Mouse (Mus musculus): Measurements from ENCODE around the gene Mettl7b. TPM values are rescaled to one million over a fixed set of nuclear protein-coding genes. Genes with fewer than 3 reads are reported as not detected.
A peak's percentile ranks its signal among the peaks of the same experiment; 100 is the strongest.

The Mettl7b gene
- total RNA-seq, 2 experiments from 2014 or later: 5.4 to 10.0 TPM

DNA sequence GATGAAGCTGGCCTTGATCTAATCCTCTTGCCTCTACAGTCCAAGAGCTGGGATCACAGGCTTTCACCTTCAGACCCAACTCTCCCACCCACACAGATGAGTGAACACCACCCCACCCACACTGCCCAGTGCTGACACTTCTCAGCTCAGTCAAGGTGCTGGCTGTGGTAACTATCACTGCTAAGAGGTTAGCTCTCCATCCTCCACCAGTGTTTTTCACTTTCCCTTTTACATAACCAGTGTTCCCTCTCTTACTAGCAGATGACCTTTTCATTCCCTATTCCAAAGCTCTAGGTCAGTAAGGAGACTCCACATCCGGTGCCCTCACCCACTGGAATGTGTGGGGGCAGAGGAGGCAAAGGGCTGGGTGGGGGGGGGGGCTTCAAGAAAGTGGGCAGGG, 39.5 kb downstream of the Mettl7b start:
- DNase-seq (ENCODE audit: low spot score in 2 of 2): no peak

DNA sequence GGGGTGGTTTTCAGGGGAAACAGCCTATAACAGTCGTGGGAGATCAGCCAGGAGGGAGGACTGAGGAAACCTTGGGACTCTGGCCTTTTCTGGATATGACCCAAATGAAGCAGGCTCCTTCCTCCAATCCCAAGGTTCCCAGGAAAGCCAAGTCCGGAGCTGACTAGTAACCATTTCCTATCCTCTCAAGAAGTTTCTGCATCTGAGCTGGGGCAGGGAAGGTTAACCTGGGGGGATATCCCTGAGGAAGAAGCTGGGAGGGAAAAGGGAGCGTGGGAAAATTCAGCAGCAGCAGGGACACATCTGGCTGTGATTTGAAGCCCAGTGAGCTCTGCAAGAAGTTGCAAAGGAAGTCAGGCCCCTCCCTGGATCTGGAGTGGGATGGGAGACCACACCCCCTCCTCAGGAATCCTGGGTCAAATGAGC, 40.0 kb downstream of the Mettl7b start:
- no peak for DNase-seq (ENCODE audit: low spot score in 2 of 2)

DNA sequence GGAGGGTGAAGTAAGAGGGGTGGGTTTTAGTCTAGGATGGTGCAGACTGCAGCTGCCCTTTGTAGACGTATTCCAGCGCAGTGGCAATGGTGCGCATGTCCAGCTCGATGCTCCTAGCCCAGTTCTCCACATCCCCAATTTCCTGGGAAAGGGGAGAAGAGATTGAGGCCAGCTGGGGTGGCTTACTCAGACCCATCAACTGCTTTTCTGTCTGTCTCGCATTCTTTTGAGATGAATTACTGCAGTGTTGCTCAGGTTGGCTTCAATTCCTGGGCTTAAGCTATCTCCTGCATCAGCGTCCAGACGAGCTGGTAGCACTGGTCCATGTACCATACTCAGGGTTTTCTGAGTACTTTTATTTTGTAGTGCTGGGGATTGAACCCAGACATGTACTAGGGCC, 40.8 kb downstream of the Mettl7b start:
- no peak for DNase-seq (ENCODE audit: low spot score in 2 of 2)

DNA sequence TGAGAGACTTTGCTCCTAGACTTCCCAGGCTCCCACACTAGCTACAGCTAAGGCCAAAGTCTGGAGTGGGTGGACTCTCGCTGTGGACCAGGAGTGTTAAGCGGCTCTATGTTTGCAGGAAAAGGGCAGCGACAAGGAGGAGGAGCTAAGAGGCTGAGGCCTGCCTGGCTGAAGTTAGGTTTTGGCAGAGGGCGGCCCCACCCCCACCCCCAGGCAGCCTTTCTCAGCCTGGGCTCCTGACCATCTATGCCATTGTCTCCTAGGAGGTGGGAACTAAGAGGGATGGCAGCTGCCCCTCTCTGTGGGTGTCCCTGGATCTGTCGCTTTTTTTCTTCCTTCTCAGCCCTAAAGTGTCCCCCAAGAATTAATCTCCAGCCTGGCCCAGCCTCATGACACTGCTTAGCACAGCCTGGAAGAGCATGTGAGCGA, 41.6 kb downstream of the Mettl7b start:
- DNase-seq (ENCODE audit: low spot score in 2 of 2): no peak

DNA sequence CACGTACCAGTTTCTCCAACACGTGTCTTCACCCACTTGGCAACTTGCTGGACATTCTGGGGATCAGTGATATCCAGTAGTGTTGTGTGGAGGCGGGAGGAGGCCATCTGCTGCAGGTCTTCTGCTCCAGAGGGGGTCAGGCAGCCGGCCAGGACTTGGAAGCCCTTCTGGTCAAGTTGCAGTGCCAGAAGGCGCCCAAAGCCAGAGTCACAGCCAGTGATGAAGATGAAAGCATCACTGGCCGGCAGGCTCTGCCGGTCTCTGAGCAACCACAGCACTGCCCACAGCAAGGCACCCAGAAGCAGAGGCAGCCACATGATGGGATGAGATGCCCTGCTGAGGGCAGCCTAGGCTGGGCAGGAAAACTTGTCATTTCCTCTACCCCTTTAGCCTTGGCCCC, 42.5 kb downstream of the Mettl7b start:
- no peak for DNase-seq (ENCODE audit: low spot score in 2 of 2)

DNA sequence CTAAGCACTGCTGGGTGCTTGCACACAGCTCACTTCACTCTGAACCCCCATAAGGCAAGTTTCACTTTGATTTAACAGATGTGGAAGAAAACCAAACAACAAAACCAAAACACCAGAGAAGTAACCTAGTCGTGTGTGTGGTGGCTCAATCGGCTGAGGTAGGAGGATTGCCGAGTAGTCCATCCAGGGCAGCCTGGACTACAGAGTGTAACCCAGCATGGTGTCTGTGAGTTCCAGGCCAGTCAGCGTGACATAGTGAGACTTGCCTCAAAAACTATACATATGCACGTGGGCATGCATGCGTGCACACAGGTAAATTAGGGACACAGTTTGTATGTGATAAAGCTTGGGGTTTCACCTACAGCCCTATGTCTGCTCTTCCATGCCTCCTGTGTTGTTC, 43.4 kb downstream of the Mettl7b start:
- DNase-seq (ENCODE audit: low spot score in 2 of 2): no peak

DNA sequence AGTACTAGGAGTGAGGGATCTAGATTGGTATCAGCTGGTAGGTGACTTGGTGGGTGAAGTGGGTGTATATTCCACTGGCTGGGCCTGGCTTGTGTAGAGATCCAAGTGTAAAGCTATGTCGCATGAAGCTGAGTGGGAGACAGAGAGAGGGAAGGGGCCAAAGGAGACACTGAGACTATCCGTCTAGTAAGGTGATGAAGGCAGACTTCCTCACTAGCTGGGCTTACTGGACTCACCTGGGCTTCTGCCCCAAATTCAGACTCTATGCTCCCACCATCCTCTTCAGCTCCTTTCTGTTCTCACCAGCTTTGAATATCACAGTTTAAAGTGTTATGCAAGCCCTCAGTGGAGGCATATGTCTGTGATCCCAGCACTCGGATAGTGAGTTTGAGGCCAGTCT, 44.1 kb downstream of the Mettl7b start:
- no peak for DNase-seq (ENCODE audit: low spot score in 2 of 2)

DNA sequence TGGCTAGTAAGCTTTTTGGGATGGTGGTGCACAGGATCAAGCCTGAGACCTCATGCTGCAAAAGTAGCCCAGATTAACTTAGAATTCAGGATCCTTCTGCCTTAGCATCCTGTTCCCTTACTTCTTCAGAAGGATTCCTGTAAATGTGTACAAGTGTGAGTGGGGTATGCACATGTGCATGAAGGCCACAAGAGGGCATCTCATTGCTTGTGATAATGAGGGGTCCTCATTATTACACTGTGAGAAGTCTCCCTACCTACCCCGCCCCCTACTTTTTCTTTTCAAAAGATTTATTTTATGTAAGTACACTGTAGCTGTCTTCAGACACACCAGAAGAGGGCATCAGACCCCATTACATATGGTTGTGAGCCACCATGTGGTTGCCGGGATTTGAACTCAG, 45.2 kb downstream of the Mettl7b start:
- no peak for DNase-seq (ENCODE audit: low spot score in 2 of 2)

DNA sequence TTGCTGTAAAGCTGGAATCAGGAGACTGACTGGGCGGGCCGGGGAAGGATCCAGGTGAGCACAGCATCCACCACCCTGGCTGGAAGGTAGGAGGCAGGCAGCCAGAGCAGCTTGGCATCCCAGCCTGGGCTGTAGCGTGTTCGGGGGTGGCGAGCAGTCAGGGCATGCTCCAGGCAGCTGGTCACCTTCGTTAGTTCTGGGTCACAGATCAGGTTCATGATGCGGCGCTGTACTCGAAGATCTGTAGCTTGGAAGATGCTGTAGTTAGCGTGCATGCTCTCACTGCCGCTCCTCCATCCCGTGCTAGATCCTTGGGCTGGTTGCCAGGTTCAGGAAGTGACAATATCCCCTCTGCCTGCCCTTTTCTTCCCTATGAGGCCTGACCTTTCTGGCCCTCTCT, 47.1 kb downstream of the Mettl7b start:
- DNase-seq (ENCODE audit: low spot score in 2 of 2): no peak

DNA sequence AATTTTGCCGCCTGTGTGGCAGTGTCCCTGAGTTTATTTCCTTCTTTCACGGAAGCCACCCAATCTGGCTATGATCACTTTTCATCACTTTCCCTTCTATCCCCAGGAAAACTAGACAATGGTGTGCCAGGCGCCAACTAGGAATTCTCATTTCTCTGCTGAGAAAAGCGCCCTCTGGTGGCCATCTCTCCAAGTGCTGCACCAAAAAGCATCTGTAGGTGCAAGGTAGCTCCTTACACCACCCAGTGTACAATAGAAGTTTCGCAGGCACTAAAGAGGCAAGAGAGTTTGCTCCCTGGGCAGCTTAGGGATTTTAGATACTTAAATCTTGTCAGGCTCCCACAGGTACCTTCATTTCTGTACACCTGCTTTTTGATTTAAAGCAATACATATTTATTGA, 47.6 kb downstream of the Mettl7b start:
- peak; percentile 74 to 82 for DNase-seq (ENCODE audit: low spot score in 2 of 2)

DNA sequence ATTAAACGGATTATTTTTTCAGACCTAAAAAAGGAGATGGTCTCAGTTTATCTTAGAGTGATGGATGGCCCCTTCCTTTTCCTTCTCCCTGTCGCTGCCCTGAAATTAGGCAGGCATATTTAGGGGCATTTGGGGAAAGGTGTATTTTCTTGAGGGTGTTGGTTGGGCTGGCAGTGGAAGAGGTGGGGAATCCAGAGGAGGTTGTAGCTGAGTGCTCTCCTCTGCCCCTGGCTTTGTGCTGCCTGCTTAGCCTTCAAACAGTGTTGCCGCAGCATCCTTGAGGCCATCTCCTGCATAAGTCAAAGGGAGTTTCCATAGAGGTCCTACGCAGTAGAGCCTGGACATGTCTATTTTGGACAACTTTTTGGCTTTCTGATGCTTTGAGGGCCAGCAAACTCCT, 48.0 kb downstream of the Mettl7b start:
- no peak for DNase-seq (ENCODE audit: low spot score in 2 of 2)

DNA sequence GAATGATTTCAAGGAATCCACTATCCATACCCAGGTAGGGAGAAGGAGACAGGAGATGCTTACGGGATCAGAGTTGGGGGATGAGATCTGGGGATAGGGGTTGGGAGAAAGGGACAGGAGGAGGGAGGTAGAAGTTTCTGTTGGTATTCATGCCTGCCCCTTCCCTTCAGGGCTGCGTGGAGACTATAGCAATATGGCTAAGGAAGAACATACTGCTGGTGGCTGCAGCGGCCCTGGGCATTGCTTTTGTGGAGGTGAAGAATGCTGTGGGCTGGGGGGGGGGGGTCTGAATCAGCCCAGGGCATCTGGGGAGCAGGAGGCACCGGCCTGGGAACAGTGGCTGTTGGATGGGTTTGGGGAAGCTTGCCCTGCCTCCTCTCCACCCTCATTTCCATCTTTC, 48.5 kb downstream of the Mettl7b start:
- DNase-seq (ENCODE audit: low spot score in 2 of 2): no peak

DNA sequence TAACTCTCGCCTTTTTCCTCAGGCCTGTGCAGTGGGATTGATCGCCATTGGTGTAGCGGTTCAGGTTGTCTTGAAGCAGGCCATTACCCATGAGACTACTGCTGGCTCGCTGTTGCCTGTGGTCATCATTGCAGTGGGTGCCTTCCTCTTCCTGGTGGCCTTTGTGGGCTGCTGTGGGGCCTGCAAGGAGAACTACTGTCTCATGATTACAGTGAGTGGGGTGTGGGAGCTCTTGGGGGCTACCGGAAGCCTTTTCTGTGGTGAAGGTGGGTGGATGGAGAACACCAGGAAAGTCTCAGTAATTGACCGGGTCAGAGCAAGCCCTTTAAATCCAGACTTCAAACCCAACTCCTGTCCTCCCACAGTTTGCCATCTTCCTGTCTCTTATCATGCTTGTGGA, 49.4 kb downstream of the Mettl7b start:
- DNase-seq (ENCODE audit: low spot score in 2 of 2): no peak

DNA sequence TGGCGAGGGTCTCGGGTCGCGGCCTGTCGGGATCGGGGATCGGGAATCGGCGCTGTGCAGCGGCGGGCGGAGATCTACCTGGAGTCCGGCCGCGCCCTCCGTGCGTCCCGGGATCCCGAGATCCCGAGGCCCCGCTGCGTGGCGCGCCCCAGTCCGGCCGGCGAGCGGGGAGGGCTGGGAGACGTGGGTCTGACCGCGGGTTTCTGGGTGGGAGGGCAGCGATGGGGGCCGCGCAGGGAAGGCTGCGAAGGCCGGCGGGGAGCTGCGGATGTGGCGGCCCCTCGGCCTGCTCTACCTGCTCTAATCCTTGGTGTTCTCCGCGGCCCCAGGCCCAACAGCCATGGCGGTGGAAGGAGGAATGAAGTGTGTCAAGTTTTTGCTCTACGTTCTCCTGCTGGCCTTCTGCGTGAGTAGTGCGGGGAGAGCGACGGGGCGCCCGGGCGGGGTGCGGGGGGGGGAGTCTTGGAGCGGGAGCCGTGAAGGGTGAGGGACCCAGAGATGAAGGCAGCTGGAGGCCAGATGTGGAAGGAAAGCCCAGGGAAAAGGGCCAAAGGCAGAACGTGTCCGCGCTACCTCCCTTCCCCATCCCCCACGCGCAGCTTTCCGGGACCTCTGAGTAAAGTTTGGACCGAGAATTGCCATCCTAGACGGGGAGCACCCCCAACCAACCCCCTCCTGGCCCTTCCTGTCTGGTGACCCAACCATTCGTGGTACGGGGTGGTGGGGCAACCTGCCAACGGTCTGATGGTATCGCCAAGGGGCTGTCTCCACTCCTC, 50.5 kb downstream of the Mettl7b start:
- no peak for DNase-seq (ENCODE audit: low spot score in 2 of 2)

DNA sequence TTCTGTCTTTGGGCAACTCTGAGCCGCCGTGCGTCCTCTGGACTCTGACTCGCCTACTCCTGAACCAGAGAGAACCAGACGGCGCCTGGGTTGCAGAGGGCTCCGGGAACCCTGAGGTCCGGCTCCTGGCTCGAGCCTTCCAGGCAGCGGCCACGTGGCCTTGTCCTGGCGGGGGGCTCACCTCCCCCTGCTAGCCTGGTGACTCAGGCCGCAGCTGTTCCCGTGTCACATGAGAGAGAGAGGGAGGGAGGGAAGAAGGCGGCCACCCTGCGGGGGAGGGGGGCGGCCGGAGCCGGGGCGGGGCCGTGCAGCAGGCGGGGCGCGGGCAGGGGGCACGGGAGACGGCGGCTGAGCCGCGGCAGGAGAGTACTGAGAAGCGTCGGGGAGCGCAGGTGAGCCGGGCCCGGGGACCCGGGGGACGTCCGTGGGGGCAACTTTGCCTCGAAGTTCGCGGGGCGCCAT, 51.2 kb downstream of the Mettl7b start:
- DNase-seq (ENCODE audit: low spot score in 2 of 2): peak; percentile 63 to 80

DNA sequence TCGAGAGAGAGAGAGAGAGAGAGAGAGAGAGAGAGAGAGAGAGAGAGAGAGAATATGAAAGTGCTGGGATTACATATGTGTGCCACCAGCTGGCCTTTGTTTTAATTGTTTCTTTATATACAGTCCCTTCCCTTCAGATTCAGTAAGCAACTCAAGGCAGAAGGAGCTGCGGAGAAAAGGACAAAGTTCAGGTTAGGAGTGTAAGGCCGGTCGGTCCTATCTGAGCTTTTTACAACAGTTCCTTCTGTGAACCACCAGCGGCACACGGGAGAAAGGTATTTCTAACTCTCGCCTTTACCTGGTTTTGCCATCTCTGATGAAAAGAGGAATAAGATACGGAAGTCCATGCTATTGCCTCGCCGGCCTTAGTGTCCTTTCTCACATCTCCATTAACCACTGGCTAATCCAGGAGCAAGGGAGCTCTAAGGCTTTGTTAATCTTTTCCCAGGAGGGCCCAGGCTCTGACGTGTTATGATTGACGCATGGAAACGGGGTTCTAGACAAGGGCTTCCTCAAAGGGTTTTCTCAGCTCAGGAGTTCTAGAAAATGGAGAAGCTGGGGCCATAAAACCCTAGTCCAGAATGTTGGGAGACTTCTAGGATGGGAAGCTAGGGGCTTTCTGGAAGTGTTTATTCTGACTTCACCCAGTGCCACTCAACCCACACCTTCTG, 51.9 kb downstream of the Mettl7b start:
- no peak for DNase-seq (ENCODE audit: low spot score in 2 of 2)

Other genes starting within 250 kb of the Mettl7b start
- gene Dgka, start 216.1 kb downstream of the Mettl7b start, total RNA-seq (2021): 10 to 100 TPM; 10.9 to 11.8 TPM
- gene Pym1, start 213.1 kb downstream of the Mettl7b start, total RNA-seq (2021): 10 to 100 TPM; 39.7 to 40.1 TPM
- 10 to 100 TPM; 23.8 to 29.2 TPM for gene Mmp19, start 170.1 kb downstream of the Mettl7b start, total RNA-seq (2021)
- gene Dnajc14, start 156.9 kb downstream of the Mettl7b start, total RNA-seq (2021): 10 to 100 TPM; 76.6 to 80.8 TPM
- gene Tmem198b, start 156.6 kb downstream of the Mettl7b start, total RNA-seq (2021): 10 to 100 TPM; 18.0 to 19.5 TPM
- 10 to 100 TPM; 52.2 to 64.4 TPM for gene Sarnp, start 143.7 kb downstream of the Mettl7b start, total RNA-seq (2021)
- 10 to 100 TPM; 31.6 to 32.4 TPM for gene Ormdl2, start 139.3 kb downstream of the Mettl7b start, total RNA-seq (2021)
- gene Gdf11, start 69.3 kb downstream of the Mettl7b start, total RNA-seq (2021): 1 to 10 TPM; 5.1 to 8.9 TPM
- 100 to 1,000 TPM; 304 to 317 TPM for gene Cd63, start 60.0 kb downstream of the Mettl7b start, total RNA-seq (2021)
- gene Rdh5, start 38.1 kb downstream of the Mettl7b start, total RNA-seq (2021): 10 to 100 TPM; 13.5 to 24.2 TPM
- 100 to 1,000 TPM; 158 to 168 TPM for gene Bloc1s1, start 37.0 kb downstream of the Mettl7b start, total RNA-seq (2021)
- gene Itga7, start 27.2 kb downstream of the Mettl7b start, total RNA-seq (2021): 10 to 100 TPM; 13.9 to 17.2 TPM
- not detected for gene Olfr9, start 28.4 kb upstream of the Mettl7b start, total RNA-seq (2021)
- gene Olfr763, start 49.8 kb upstream of the Mettl7b start, total RNA-seq (2021): not detected
- gene Olfr764-ps1, start 78.9 kb upstream of the Mettl7b start, total RNA-seq (2021): not detected
- not detected for gene Olfr765, start 89.0 kb upstream of the Mettl7b start, total RNA-seq (2021)
- not detected for gene Olfr766-ps1, start 108.0 kb upstream of the Mettl7b start, total RNA-seq (2021)
- not detected for gene Olfr767, start 121.9 kb upstream of the Mettl7b start, total RNA-seq (2021)
- gene Olfr768, start 138.4 kb upstream of the Mettl7b start, total RNA-seq (2021): not detected
- not detected for gene Olfr769, start 156.9 kb upstream of the Mettl7b start, total RNA-seq (2021)
- gene Olfr770, start 178.0 kb upstream of the Mettl7b start, total RNA-seq (2021): not detected
- gene Olfr771, start 203.8 kb upstream of the Mettl7b start, total RNA-seq (2021): not detected
- not detected for gene Olfr772, start 216.9 kb upstream of the Mettl7b start, total RNA-seq (2021)
- gene Olfr773, start 226.4 kb upstream of the Mettl7b start, total RNA-seq (2021): not detected

All from adrenal gland, postnatal 4 days (tissue).